Mouse (Mus musculus) hindbrain, embryonic 16.5 days (tissue): Measurements from ENCODE around the gene S100b. TPM values are rescaled to one million over a fixed set of nuclear protein-coding genes. Genes with fewer than 3 reads are reported as not detected.

ENCODE experiments used
- ATAC-seq: fragments of 200-750 bp; cut with Nextera tagmentation; 2 replicates; pipeline ENCODE4 v1.8.0; 2017; ENCODE audit warnings: moderate TSS enrichment, moderate library complexity
- H3K27ac ChIP-seq: fragments of 300-500 bp; sonication (generic); 2 replicates; pipeline ENCODE4 v1.5.1; 2014; ENCODE audit warnings: low read depth, mild to moderate bottlenecking, control low read depth, low read length, moderate library complexity
- H3K27me3 ChIP-seq: fragments of 300-500 bp; sonication (generic); replicated peaks from 2 replicates; pipeline ENCODE4 v1.6.1; 2014; ENCODE audit warnings: low read length; ENCODE audit not compliant: control insufficient read depth, insufficient read depth
- H3K36me3 ChIP-seq: fragments of 300-500 bp; sonication (generic); 2 replicates; pipeline ENCODE4 v1.6.1; 2014; ENCODE audit warnings: mild to moderate bottlenecking, low read length, moderate library complexity, mixed read lengths; ENCODE audit not compliant: control insufficient read depth, insufficient read depth
- H3K4me1 ChIP-seq: fragments of 300-500 bp; sonication (generic); 2 replicates; pipeline ENCODE4 v1.6.1; 2014; ENCODE audit warnings: low read depth, low read length; ENCODE audit not compliant: control insufficient read depth, insufficient read depth
- H3K4me2 ChIP-seq: fragments of 300-500 bp; sonication (generic); 2 replicates; pipeline ENCODE4 v1.6.1; 2014; ENCODE audit warnings: mild to moderate bottlenecking, low read length, control low read depth, moderate library complexity
- H3K4me3 ChIP-seq: fragments of 300-500 bp; sonication (generic); 2 replicates; pipeline ENCODE4 v1.5.1; 2014; ENCODE audit warnings: mild to moderate bottlenecking, low read length, control low read depth, moderate library complexity
- H3K9ac ChIP-seq: fragments of 300-500 bp; sonication (generic); 2 replicates; pipeline ENCODE4 v1.6.1; 2014; ENCODE audit warnings: low read depth, mild to moderate bottlenecking, control low read depth, low read length, moderate library complexity
- H3K9me3 ChIP-seq: fragments of 300-500 bp; sonication (generic); 2 replicates; pipeline ENCODE4 v1.6.1; 2014; ENCODE audit warnings: mild to moderate bottlenecking, low read length, moderate library complexity; ENCODE audit not compliant: control insufficient read depth
- WGBS: fragments of 180-500 bp; shearing (Covaris S2); extraction: QIAGEN DNeasy Blood & Tissue Kit; methylation state at CpG from one replicate; pipeline ENCODE4 v1.1.7; 2014; 5-methylcytosine and 5-hydroxymethylcytosine counted together
- microRNA counts: library from miRNA; unstranded; fragments of <30 nt; microRNA quantifications from one replicate; lab custom pipeline; 2016
- microRNA-seq: library from miRNA; unstranded; fragments of <30 nt; microRNA quantifications from one replicate; pipeline ENCODE4, GENCODE M21; 2017
- polyA plus RNA-seq: library from polyadenylated mRNA; unstranded; fragments of >200 nt; fragmentation: Nextera tagmentation; extraction: Ambion mirVana; gene quantifications from 2 replicates; pipeline ENCODE4 v1.2.1, GENCODE M21; 2015

Gene S100b
- polyA plus RNA-seq, 1 experiment from 2014 or later = 7.9 TPM

DNA sequence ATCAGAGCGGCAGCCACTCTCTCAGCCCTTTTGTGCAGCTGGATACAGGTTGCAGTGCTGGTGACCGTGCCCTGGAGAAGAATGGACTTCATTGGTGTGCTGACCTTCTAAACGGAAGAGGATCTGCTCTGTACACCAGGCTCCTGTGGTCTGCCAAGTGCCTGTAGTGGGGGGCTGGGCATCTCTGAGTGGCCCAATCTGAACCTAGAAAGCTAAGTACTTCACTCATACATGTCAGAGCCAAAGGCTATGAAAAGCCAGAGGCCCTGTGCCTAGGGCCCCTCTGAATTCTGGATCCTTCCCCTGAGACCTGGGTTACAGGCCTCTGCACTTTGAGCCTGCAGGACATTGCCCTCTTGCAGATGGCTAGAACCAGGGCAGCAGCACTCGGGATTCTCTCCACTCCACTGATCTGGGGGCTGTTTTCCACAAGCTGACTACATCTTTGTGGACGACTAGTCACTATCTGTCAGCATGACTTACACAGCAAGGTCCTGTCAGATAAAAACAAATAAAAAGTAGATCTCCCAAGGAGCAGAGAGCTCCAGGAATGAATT lies 25.0 kb downstream of the S100b start:
- H3K9me3 ChIP-seq = no peaks in the 10 kb centered on the region
- H3K36me3 ChIP-seq = peaks cover 52% of the 10 kb centered on the region
- H3K27me3 ChIP-seq = no peaks in the 10 kb centered on the region
- no peak overlapping the region for H3K9ac ChIP-seq
- WGBS = 76% methylated on average over 5 of the region's 5 CpGs
- H3K27ac ChIP-seq = no peak overlapping the region
- no peak overlapping the region for H3K4me3 ChIP-seq
- no peaks in the 10 kb centered on the region for H3K4me1 ChIP-seq
- ATAC-seq = no peak
- H3K4me2 ChIP-seq = no peak overlapping the region

DNA sequence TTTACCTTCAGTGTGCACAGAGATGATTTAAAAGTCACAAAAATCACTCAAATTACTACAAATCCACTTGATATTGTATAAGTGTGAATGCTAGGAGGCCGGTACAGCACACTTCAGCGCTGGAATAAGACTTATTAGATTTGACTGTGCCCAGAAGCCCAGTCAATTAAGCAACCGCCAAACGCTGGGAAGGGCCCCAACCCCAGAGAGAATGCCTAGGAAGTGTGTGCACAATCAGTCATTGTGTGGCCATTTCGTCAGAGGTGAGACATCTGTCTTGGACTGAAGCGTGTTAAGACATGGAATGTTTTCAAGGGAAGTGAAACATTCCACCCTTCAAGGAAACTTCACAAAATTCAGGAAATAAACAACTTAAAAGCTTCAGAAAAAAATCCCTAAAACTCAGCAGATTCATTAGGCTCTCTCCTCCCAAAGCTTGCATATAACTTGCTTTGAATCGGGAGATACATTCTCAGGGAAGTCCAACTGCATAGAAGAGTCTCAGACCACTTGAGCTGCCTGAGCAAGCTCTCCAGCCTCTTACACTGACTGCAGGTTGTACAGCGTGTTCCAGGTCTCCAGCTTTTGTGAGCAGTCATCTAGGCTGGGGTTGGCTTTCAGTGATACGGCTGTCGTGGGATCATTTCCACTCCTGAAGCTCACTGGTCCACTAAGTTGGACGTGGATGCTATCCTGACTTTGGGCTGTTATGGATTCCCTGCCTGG lies 34.8 kb downstream of the S100b start:
- H3K36me3 ChIP-seq = peaks cover 47% of the 10 kb centered on the region
- ATAC-seq = no peak
- H3K27ac ChIP-seq = no peak overlapping the region
- H3K9me3 ChIP-seq = no peaks in the 10 kb centered on the region
- 79% methylated on average over 11 of the region's 11 CpGs for WGBS
- no peaks in the 10 kb centered on the region for H3K4me1 ChIP-seq
- H3K4me2 ChIP-seq = no peak overlapping the region
- no peaks in the 10 kb centered on the region for H3K27me3 ChIP-seq
- no peak overlapping the region for H3K4me3 ChIP-seq
- no peak overlapping the region for H3K9ac ChIP-seq

GRCm38 (mm10) chr10:76289052-76289451 lies 35.4 kb downstream of the S100b start:
- 90% methylated on average over 5 of the region's 5 CpGs for WGBS
- Histone ChIP-seq H3K27me3 (no peaks in the 10 kb centered on the region), H3K36me3 (peaks cover 47% of the 10 kb centered on the region), H3K9me3 (no peaks in the 10 kb centered on the region), H3K4me3 (no peak overlapping the region), H3K4me2 (no peak overlapping the region), H3K9ac (no peak overlapping the region), H3K4me1 (no peaks in the 10 kb centered on the region), H3K27ac (no peak overlapping the region)
- ATAC-seq = no peak

DNA sequence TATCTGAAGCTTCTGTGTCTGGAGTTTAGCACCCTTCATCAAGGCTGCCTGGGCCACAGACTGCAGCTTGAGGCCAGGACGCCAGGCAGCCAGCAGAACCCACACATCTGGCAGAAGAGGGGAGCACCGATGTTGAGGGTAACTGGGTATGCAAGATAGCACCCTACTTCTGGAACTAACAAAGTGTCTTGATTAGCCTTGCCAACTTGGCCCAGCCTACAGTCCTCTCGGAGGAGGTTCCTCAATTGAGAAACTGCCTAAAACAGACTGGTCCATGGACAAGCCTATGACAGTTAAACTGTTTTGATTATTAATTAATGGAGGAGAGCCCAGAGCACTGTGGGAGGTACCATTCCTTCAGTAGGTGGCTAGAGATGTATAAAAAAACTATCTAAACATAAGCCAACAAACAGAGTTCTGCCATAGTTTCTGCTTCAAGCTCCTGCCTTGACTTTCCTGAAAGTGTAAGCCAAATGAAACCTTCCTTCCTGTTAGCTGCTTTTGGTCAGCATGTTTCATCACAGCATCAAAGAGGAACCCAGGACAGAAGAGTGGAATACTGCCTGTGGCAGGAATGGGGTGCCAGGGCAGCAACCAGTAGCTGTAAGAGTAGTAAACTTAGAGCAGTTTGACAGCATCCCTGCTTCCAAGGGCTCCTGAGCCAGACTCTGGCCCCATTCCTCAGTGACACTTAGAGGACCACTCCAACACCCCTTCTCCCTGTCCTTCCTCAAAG lies 36.5 kb downstream of the S100b start:
- H3K36me3 ChIP-seq = peaks cover 49% of the 10 kb centered on the region
- no peak overlapping the region for H3K27ac ChIP-seq
- no peak overlapping the region for H3K4me2 ChIP-seq
- H3K9ac ChIP-seq = no peak overlapping the region
- no peak overlapping the region for H3K4me3 ChIP-seq
- no peaks in the 10 kb centered on the region for H3K9me3 ChIP-seq
- WGBS = 85% methylated on average over 3 of the region's 3 CpGs
- no peak for ATAC-seq
- no peaks in the 10 kb centered on the region for H3K27me3 ChIP-seq
- H3K4me1 ChIP-seq = no peaks in the 10 kb centered on the region

- no peaks in the 10 kb centered on the region for H3K9me3 ChIP-seq
- no peak overlapping the region for H3K9ac ChIP-seq
- H3K27me3 ChIP-seq = no peaks in the 10 kb centered on the region
- no peak overlapping the region for H3K27ac ChIP-seq
- H3K4me1 ChIP-seq = no peaks in the 10 kb centered on the region
- peaks cover 52% of the 10 kb centered on the region for H3K36me3 ChIP-seq
- H3K4me2 ChIP-seq = no peak overlapping the region
- ATAC-seq = no peak
- 88% methylated on average over 4 of the region's 4 CpGs for WGBS
- no peak overlapping the region for H3K4me3 ChIP-seq
Measured at GRCm38 (mm10) chr10:76293222-76293621, 39.6 kb downstream of the S100b start.

- Histone ChIP-seq H3K9me3 (no peaks in the 10 kb centered on the region), H3K9ac (no peak overlapping the region), H3K27me3 (no peaks in the 10 kb centered on the region), H3K4me2 (no peak overlapping the region), H3K4me1 (no peaks in the 10 kb centered on the region), H3K36me3 (peaks cover 49% of the 10 kb centered on the region), H3K27ac (no peak overlapping the region), H3K4me3 (no peak overlapping the region)
- ATAC-seq = no peak
- WGBS = 91% methylated on average over 5 of the region's 5 CpGs
Measured at GRCm38 (mm10) chr10:76300133-76300532, 46.5 kb downstream of the S100b start.

DNA sequence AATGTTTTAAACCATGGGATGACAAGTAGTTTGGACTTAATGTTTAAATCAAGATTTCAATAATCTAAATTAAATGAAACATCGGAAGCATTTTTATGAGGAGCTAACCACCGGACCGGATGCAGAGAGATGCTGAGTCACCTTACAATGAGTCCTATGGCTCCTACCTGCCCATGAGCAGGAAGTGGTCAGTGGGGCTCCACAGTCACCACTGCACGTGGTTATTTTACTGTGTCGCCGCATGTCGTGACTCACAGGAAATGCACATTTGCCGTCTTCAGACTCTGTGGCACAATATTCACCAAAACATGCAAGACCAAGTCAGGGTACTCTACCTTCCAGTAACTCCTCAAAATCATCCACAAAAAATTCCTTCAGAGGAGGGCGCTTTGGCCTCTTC lies 53.1 kb downstream of the S100b start:
- Histone ChIP-seq H3K36me3 (peaks cover 31% of the 10 kb centered on the region), H3K4me2 (no peak overlapping the region), H3K27me3 (no peaks in the 10 kb centered on the region), H3K9me3 (no peaks in the 10 kb centered on the region), H3K27ac (no peak overlapping the region), H3K9ac (no peak overlapping the region), H3K4me3 (no peak overlapping the region), H3K4me1 (no peaks in the 10 kb centered on the region)
- no peak for ATAC-seq
- WGBS = 97% methylated on average over 9 of the region's 9 CpGs

MicroRNAs encoded within 50 kb of the gene (microRNA counts, 519-probe panel; counts per million panel counts)
- 1,926 counts per million, percentile 24 among the panel's probes with 10 or more counts for microRNA mmu-miR-678 (lab: Ali Mortazavi, UCI)

Small RNA genes within 50 kb of the gene (microRNA-seq; reads per million reads assigned to microRNA genes)
- not detected for gene Mir678

Other genes with a start within 250 kb of the S100b start
- gene Zfp280b, start 221.2 kb upstream of the S100b start, polyA plus RNA-seq = 10.3 and 12.3 TPM in 2 replicates
- gene Slc5a4b, start 142.9 kb upstream of the S100b start, polyA plus RNA-seq = 0.07 TPM in 1 of 2 replicates, not detected in the other
- 0.10 and 0.11 TPM in 2 replicates for gene Slc5a4a, start 106.4 kb upstream of the S100b start, polyA plus RNA-seq
- gene Prmt2, start 16.0 kb upstream of the S100b start, polyA plus RNA-seq = 364 and 368 TPM in 2 replicates
- gene Dip2a, start 91.4 kb downstream of the S100b start, polyA plus RNA-seq = 18.0 and 20.1 TPM in 2 replicates
- not detected in 2 replicates for gene AC141477.1, start 186.6 kb downstream of the S100b start, polyA plus RNA-seq
- 5.5 and 7.1 TPM in 2 replicates for gene Pcnt, start 188.9 kb downstream of the S100b start, polyA plus RNA-seq
- 0.16 TPM in 1 of 2 replicates, not detected in the other for gene 2610028H24Rik, start 195.2 kb downstream of the S100b start, polyA plus RNA-seq
- gene Mcm3ap, start 215.1 kb downstream of the S100b start, polyA plus RNA-seq = 43.8 and 57.2 TPM in 2 replicates
- 5.1 and 5.9 TPM in 2 replicates for gene Ybey, start 215.3 kb downstream of the S100b start, polyA plus RNA-seq